Mouse (Mus musculus): ENCODE results near the gene Srrt. TPM values are rescaled to one million over a fixed set of nuclear protein-coding genes. Genes with fewer than 3 reads are reported as not detected.

Gene Srrt
- total RNA-seq (2021), result 139 and 168 TPM in 2 replicates
- long read RNA-seq, experiment 1, transcript Srrt-212 (20 exons, 2,988 nt), result minor isoform, 12 of 99 reads
- long read RNA-seq, experiment 1, transcript Srrt-201 (20 exons, 3,024 nt), result major isoform, 32 of 99 reads
- long read RNA-seq, experiment 1, partial matches to known transcripts, result 41 of 99 reads
- long read RNA-seq, experiment 1, other reads (novel, unspliced or antisense), result 11 of 99 reads
- long read RNA-seq, experiment 2, transcript Srrt-201 (20 exons, 3,024 nt), result major isoform, 22 of 70 reads
- long read RNA-seq, experiment 2, transcript Srrt-212 (20 exons, 2,988 nt), result minor isoform, 10 of 70 reads
- long read RNA-seq, experiment 2, partial matches to known transcripts, result 26 of 70 reads
- long read RNA-seq, experiment 2, other reads (novel, unspliced or antisense), result 10 of 70 reads

- DNase-seq, result peak; percentile 94
Observed at GRCm38 (mm10) chr5:137307071-137307912, at the start of gene Srrt. Gene Srrt (minus strand): TSS chr5:137307674.

GRCm38 (mm10) chr5:137354091-137354490 lies 46.6 kb upstream of the Srrt start:
- no peak for DNase-seq

GRCm38 (mm10) chr5:137352011-137352975 lies 44.8 kb upstream of the Srrt start:
- peak; percentile 68 for DNase-seq

- no peak for DNase-seq
Observed at GRCm38 (mm10) chr5:137351394-137351793, 43.9 kb upstream of the Srrt start.

GRCm38 (mm10) chr5:137351058-137351380 lies 43.5 kb upstream of the Srrt start:
- DNase-seq, result no peak

- no peak for DNase-seq
Observed at GRCm38 (mm10) chr5:137350205-137351057, 43.0 kb upstream of the Srrt start.

GRCm38 (mm10) chr5:137349384-137350204 lies 42.1 kb upstream of the Srrt start, which contains the start of gene Ephb4:
Gene Ephb4 (plus strand): TSS chr5:137350109.
- peak; percentile 98 for DNase-seq

GRCm38 (mm10) chr5:137348482-137349383 lies 41.3 kb upstream of the Srrt start:
- peak; percentile 84 for DNase-seq

GRCm38 (mm10) chr5:137347856-137348255 lies 40.4 kb upstream of the Srrt start:
- DNase-seq, result no peak

- no peak for DNase-seq
Observed at GRCm38 (mm10) chr5:137346983-137347382, 39.5 kb upstream of the Srrt start.

GRCm38 (mm10) chr5:137346388-137346787 lies 38.9 kb upstream of the Srrt start:
- DNase-seq, result no peak

- DNase-seq, result peak; percentile 28
Observed at GRCm38 (mm10) chr5:137345821-137346220, 38.3 kb upstream of the Srrt start.

GRCm38 (mm10) chr5:137343869-137344268 lies 36.4 kb upstream of the Srrt start:
- no peak for DNase-seq

- DNase-seq, result no peak
Observed at GRCm38 (mm10) chr5:137343412-137343811, 35.9 kb upstream of the Srrt start.

GRCm38 (mm10) chr5:137342407-137343012 lies 35.0 kb upstream of the Srrt start:
- DNase-seq, result no peak

- DNase-seq, result no peak
Observed at GRCm38 (mm10) chr5:137340222-137340621, 32.7 kb upstream of the Srrt start.

- DNase-seq, result peak; percentile 61
Observed at GRCm38 (mm10) chr5:137339290-137339979, 32.0 kb upstream of the Srrt start.

All from adrenal gland, postnatal 14 days (tissue).